Mouse (Mus musculus) midbrain, postnatal 0 days (tissue): ENCODE results near the gene Rac2. TPM values are rescaled to one million over a fixed set of nuclear protein-coding genes. Genes with fewer than 3 reads are reported as not detected.

Experiments used
- ATAC-seq: fragments of 200-750 bp; cut with Nextera tagmentation; 2 replicates; pipeline ENCODE4 v1.8.0; 2017; ENCODE audit warnings: moderate number of reproducible peaks, mild to moderate bottlenecking, moderate TSS enrichment, moderate library complexity; ENCODE audit not compliant: low FRiP score
- DNase-seq: peaks from one replicate; pipeline ENCODE4 v3.0.0-alpha.2; 2015; ENCODE audit warnings: low spot score
- H3K27ac ChIP-seq: fragments of 300-500 bp; sonication (generic); 2 replicates; pipeline ENCODE4 v1.5.1; 2014; ENCODE audit warnings: low read depth, mild to moderate bottlenecking, low read length, mixed read lengths
- H3K27me3 ChIP-seq: fragments of 300-500 bp; sonication (generic); 2 replicates; pipeline ENCODE4 v1.6.1; 2014; ENCODE audit warnings: low read length, control low read depth, mixed read lengths; ENCODE audit not compliant: insufficient read depth
- H3K36me3 ChIP-seq: fragments of 300-500 bp; sonication (generic); 2 replicates; pipeline ENCODE4 v1.6.1; 2014; ENCODE audit warnings: low read length, control low read depth, mixed read lengths; ENCODE audit not compliant: insufficient read depth
- H3K4me1 ChIP-seq: fragments of 300-500 bp; sonication (generic); 2 replicates; pipeline ENCODE4 v1.6.1; 2014; ENCODE audit warnings: mild to moderate bottlenecking, control low read depth, antibody characterized with exemption, low read length, mixed read lengths; ENCODE audit not compliant: insufficient read depth
- H3K4me2 ChIP-seq: fragments of 300-500 bp; sonication (generic); 2 replicates; pipeline ENCODE4 v1.6.1; 2014; ENCODE audit warnings: low read depth, mild to moderate bottlenecking, low read length, mixed read lengths; ENCODE audit not compliant: poor library complexity, severe bottlenecking
- H3K4me3 ChIP-seq: fragments of 300-500 bp; sonication (generic); 2 replicates; pipeline ENCODE4 v1.5.1; 2014; ENCODE audit warnings: low read depth, mild to moderate bottlenecking, low read length, moderate library complexity
- H3K9ac ChIP-seq: fragments of 300-500 bp; sonication (generic); replicated peaks from 2 replicates; pipeline ENCODE4 v1.6.1; 2014; ENCODE audit warnings: mild to moderate bottlenecking, low read length, moderate library complexity, mixed read lengths; ENCODE audit not compliant: poor library complexity, severe bottlenecking
- H3K9me3 ChIP-seq: fragments of 300-500 bp; sonication (generic); 2 replicates; pipeline ENCODE4 v1.6.1; 2016; ENCODE audit warnings: low read length, control low read depth
- CTCF ChIP-seq: IDR thresholded peaks from 2 replicates; pipeline ENCODE4 v1.5.1; 2016; ENCODE audit warnings: antibody characterized with exemption, mild to moderate bottlenecking
- WGBS: fragments of 180-500 bp; shearing (Covaris S2); extraction: QIAGEN DNeasy Blood & Tissue Kit; methylation state at CpG from one replicate; pipeline ENCODE4 v1.1.7; 2014; 5-methylcytosine and 5-hydroxymethylcytosine counted together
- polyA plus RNA-seq: library from polyadenylated mRNA; unstranded; fragments of >200 nt; fragmentation: Nextera tagmentation; extraction: Ambion mirVana; gene quantifications from 2 replicates; pipeline ENCODE4 v1.2.1, GENCODE M21; 2015
- total RNA-seq: library from RNA; depleted of rRNA; stranded (reverse); fragments of >200 nt; gene quantifications from 2 replicates; pipeline ENCODE4 v1.2.3, GENCODE M21; 2014

The Rac2 gene
- total and polyA plus RNA-seq, 2 experiments from 2014 or later = 1.7 to 4.9 TPM

GRCm38 (mm10) chr15:78597729-78598128 is 25.1 kb upstream of the Rac2 start:
- Histone ChIP-seq H3K27ac (no peak overlapping the region), H3K4me1 (no peaks in the 10 kb centered on the region), H3K4me3 (no peak overlapping the region), H3K27me3 (no peaks in the 10 kb centered on the region), H3K36me3 (no peaks in the 10 kb centered on the region), H3K9me3 (no peaks in the 10 kb centered on the region), H3K9ac (no peak overlapping the region), H3K4me2 (no peak overlapping the region)
- ATAC-seq = no peak
- no peak for TF ChIP-seq CTCF
- WGBS = 65% methylated on average over 4 of the region's 4 CpGs
- DNase-seq = no peak

GRCm38 (mm10) chr15:78596914-78597313 is 24.3 kb upstream of the Rac2 start, which contains the start of gene Cyth4:
Gene Cyth4 (plus strand): TSS chr15:78597047.
- Histone ChIP-seq H3K27me3 (no peaks in the 10 kb centered on the region), H3K4me2 (no peak within 1 kb of the TSS), H3K9ac (no peak within 1 kb of the TSS), H3K36me3 (no peaks in the 10 kb centered on the region), H3K4me3 (no peak within 1 kb of the TSS), H3K9me3 (no peaks in the 10 kb centered on the region), H3K4me1 (no peaks in the 10 kb centered on the region), H3K27ac (no peak within 1 kb of the TSS)
- ATAC-seq = no peak
- DNase-seq = no peak
- no peak for TF ChIP-seq CTCF
- 76% methylated on average over 7 of the region's 7 CpGs for WGBS

DNA sequence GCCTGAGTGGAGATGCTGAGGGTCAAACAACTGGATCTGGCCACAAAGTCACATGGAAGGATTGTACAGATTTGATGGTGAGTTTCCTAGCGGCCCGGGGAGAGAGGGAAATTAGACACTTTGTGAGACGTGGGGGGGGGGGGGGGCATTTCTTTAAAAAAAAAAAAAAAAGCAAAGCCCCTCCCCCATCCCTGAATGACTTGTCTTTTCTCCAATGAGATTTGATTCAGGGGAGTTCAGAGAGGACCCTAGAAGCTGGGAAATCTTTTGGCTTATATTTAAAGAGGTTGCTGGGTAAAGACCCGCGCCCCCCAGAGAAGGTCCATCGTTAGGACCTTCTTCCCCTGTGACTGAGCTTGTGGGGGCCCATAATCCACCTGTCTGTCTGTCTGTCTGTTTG is 23.9 kb upstream of the Rac2 start:
- ATAC-seq (no peak), DNase-seq (no peak)
- H3K9ac ChIP-seq = no peak overlapping the region
- H3K4me1 ChIP-seq = no peaks in the 10 kb centered on the region
- H3K27me3 ChIP-seq = no peaks in the 10 kb centered on the region
- H3K4me2 ChIP-seq = no peak overlapping the region
- 88% methylated on average over 5 of the region's 6 CpGs for WGBS
- H3K27ac ChIP-seq = no peak overlapping the region
- no peaks in the 10 kb centered on the region for H3K36me3 ChIP-seq
- no peak overlapping the region for H3K4me3 ChIP-seq
- no peak for TF ChIP-seq CTCF
- no peaks in the 10 kb centered on the region for H3K9me3 ChIP-seq

DNA sequence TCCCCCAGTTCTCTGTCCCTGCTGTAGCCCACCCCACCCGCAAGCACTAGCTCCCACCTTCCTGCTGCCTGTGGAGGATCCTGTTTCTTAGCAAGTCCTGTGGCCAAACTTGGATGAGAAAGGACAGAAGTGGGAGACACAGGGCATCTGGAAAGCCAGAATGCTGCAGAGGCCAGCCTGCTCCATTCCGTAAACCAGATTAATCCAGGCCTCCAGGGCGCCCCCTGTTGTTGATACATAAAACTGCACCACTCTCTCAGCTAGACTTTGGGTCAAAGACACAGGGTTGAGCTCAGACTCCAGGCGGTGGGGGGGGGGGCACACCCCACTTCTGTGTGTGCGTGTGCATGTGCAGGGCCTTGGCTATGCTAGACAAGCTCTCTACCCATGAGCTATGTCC is 22.9 kb upstream of the Rac2 start:
- no peak overlapping the region for H3K27ac ChIP-seq
- peak; percentile 41 for TF ChIP-seq CTCF
- no peak overlapping the region for H3K9ac ChIP-seq
- H3K9me3 ChIP-seq = no peaks in the 10 kb centered on the region
- H3K4me1 ChIP-seq = no peaks in the 10 kb centered on the region
- ATAC-seq (no peak), DNase-seq (no peak)
- no peaks in the 10 kb centered on the region for H3K36me3 ChIP-seq
- WGBS = 71% methylated on average over 5 of the region's 5 CpGs
- H3K4me2 ChIP-seq = no peak overlapping the region
- H3K27me3 ChIP-seq = no peaks in the 10 kb centered on the region
- H3K4me3 ChIP-seq = no peak overlapping the region

DNA sequence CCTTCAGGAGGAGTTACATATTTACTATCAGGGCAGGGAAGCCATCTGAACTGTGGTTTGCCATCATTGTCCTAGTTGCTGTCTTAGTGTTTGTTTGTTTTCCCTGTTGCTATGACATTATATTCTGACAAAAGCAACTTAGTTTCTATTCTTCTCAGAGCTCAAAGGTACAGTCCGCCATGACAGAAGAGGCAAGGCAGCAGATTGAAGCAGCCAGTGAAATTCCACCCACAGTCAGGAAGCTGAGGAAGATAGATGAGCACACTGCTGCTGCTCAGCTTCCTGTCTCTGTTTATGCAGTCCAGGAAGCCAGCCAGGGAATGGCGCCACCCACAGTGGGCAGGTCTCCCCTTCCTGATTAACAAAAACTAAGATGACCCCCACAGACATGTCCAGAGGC is 22.2 kb upstream of the Rac2 start:
- Histone ChIP-seq H3K36me3 (no peaks in the 10 kb centered on the region), H3K27ac (no peak overlapping the region), H3K9me3 (no peaks in the 10 kb centered on the region), H3K4me2 (no peak overlapping the region), H3K4me1 (no peaks in the 10 kb centered on the region), H3K4me3 (no peak overlapping the region), H3K9ac (no peak overlapping the region), H3K27me3 (no peaks in the 10 kb centered on the region)
- ATAC-seq = no peak
- DNase-seq = no peak
- 81% methylated on average over 2 of the region's 2 CpGs for WGBS
- TF ChIP-seq CTCF = no peak

GRCm38 (mm10) chr15:78593896-78594425 is 21.4 kb upstream of the Rac2 start:
- WGBS = 88% methylated on average over 7 of the region's 7 CpGs
- no peak for TF ChIP-seq CTCF
- H3K9me3 ChIP-seq = no peaks in the 10 kb centered on the region
- H3K4me1 ChIP-seq = no peaks in the 10 kb centered on the region
- H3K9ac ChIP-seq = no peak overlapping the region
- no peaks in the 10 kb centered on the region for H3K27me3 ChIP-seq
- DNase-seq (no peak), ATAC-seq (no peak)
- no peak overlapping the region for H3K27ac ChIP-seq
- no peak overlapping the region for H3K4me2 ChIP-seq
- no peaks in the 10 kb centered on the region for H3K36me3 ChIP-seq
- no peak overlapping the region for H3K4me3 ChIP-seq
